Mouse (Mus musculus) heart, postnatal 10 days (tissue): ENCODE data around the gene Pnpla2. TPM values are rescaled to one million over a fixed set of nuclear protein-coding genes. Genes with fewer than 3 reads are reported as not detected.
A peak's percentile ranks its signal among the peaks of the same experiment; 100 is the strongest.

Experiments
- DNase-seq, 2 experiments: peaks; one replicate each; pipeline ENCODE4 v3.0.0; 2021
- intact Hi-C: fragments of 180-260 bp; cut with DNase I; formaldehyde crosslinking; loops from one replicate; pipeline ENCODE4 v1.15.1; 2025
- total RNA-seq, 2 experiments: library from RNA; stranded (reverse); gene quantifications; 2 replicates each; pipeline ENCODE4 v1.2.3; 2021

The Pnpla2 gene
- total RNA-seq, 2 experiments from 2014 or later = 244 to 353 TPM

GRCm38 (mm10) chr7:141431434-141432185, 23.4 kb upstream of the Pnpla2 start:
- intact Hi-C loops = no loop called here
- DNase-seq = no peak

- peak; percentile 74 to 78 for DNase-seq
These were observed 22.8 kb upstream of the Pnpla2 start for GRCm38 (mm10) chr7:141432186-141432611.

GRCm38 (mm10) chr7:141432741-141433516, 22.1 kb upstream of the Pnpla2 start:
- intact Hi-C loops = no loop called here
- peak; percentile 83 for DNase-seq

More at GRCm38 (mm10) chr7:141432186-141432611, 22.8 kb upstream of the Pnpla2 start:
- intact Hi-C loops = no loop called here

GRCm38 (mm10) chr7:141433517-141434400, 21.2 kb upstream of the Pnpla2 start:
- intact Hi-C loops = no loop called here
- no peak for DNase-seq

GRCm38 (mm10) chr7:141434464-141434863, 20.5 kb upstream of the Pnpla2 start:
- peak; percentile 60 to 69 for DNase-seq

GRCm38 (mm10) chr7:141435129-141435855, 19.7 kb upstream of the Pnpla2 start:
- intact Hi-C loops = no loop called here
- peak; percentile 71 to 75 for DNase-seq

More at GRCm38 (mm10) chr7:141434464-141434863, 20.5 kb upstream of the Pnpla2 start:
- intact Hi-C loops = no loop called here

GRCm38 (mm10) chr7:141435856-141436522, 19.0 kb upstream of the Pnpla2 start:
- intact Hi-C loops = no loop called here
- DNase-seq = no peak

- intact Hi-C loops = no loop called here
- no peak for DNase-seq
These were observed 18.5 kb upstream of the Pnpla2 start for GRCm38 (mm10) chr7:141436523-141436892.

GRCm38 (mm10) chr7:141437178-141438120, 17.5 kb upstream of the Pnpla2 start, which contains the start of gene Slc25a22:
Gene Slc25a22, minus strand, starts transcription at chr7:141437892.
- peak; percentile 88 for DNase-seq
- intact Hi-C loops = loop anchor here (1.0 kb wide), 1 partner anchor 28 kb away; no protein-coding TSS in a partner anchor

GRCm38 (mm10) chr7:141438201-141438968, 16.6 kb upstream of the Pnpla2 start:
- intact Hi-C loops = no loop called here
- no peak for DNase-seq

GRCm38 (mm10) chr7:141439140-141439679, 15.8 kb upstream of the Pnpla2 start:
- intact Hi-C loops = no loop called here
- no peak for DNase-seq

- DNase-seq = no peak
- intact Hi-C loops = no loop called here
These were observed 15.2 kb upstream of the Pnpla2 start for GRCm38 (mm10) chr7:141439811-141440210.

GRCm38 (mm10) chr7:141440613-141441012, 14.4 kb upstream of the Pnpla2 start:
- intact Hi-C loops = no loop called here
- peak; percentile 51 to 76 for DNase-seq

- no peak for DNase-seq
- intact Hi-C loops = no loop called here
These were observed 13.5 kb upstream of the Pnpla2 start for GRCm38 (mm10) chr7:141441460-141441859.

GRCm38 (mm10) chr7:141442199-141442598, 12.8 kb upstream of the Pnpla2 start:
- intact Hi-C loops = no loop called here
- DNase-seq = no peak

- intact Hi-C loops = no loop called here
- DNase-seq = peak; percentile 31 to 48
These were observed 11.7 kb upstream of the Pnpla2 start for GRCm38 (mm10) chr7:141443081-141443821.

GRCm38 (mm10) chr7:141443828-141444237, 11.2 kb upstream of the Pnpla2 start, which contains the start of gene Pidd1:
Gene Pidd1, minus strand, starts transcription at chr7:141444025.
- DNase-seq = peak; percentile 73 to 78
- intact Hi-C loops = no loop called here
